Mouse (Mus musculus) bone marrow macrophage, adult 2 months (primary cell): Measurements from ENCODE around the gene Abracl.

Experiments used
- CTCF ChIP-seq: IDR thresholded peaks from 2 replicates; pipeline ENCODE4 v1.5.1; 2012; ENCODE audit warnings: low read depth, mild to moderate bottlenecking, low read length, moderate library complexity
- POLR2A ChIP-seq: IDR thresholded peaks from 2 replicates; pipeline ENCODE4 v1.6.1; 2012; ENCODE audit warnings: mild to moderate bottlenecking, low read depth, low read length, borderline replicate concordance

- no peak for TF ChIP-seq CTCF
- TF ChIP-seq POLR2A = no peak
Observed at GRCm38 (mm10) chr10:18011761-18012160, 11.3 kb downstream of the Abracl start.
